Mouse (Mus musculus): ENCODE measurements around the gene Vps39. TPM values are rescaled to one million over a fixed set of nuclear protein-coding genes. Genes with fewer than 3 reads are reported as not detected.

Gene Vps39
- polyA plus RNA-seq, 2 experiments from 2014 or later: 17.8 to 20.9 TPM

DNA sequence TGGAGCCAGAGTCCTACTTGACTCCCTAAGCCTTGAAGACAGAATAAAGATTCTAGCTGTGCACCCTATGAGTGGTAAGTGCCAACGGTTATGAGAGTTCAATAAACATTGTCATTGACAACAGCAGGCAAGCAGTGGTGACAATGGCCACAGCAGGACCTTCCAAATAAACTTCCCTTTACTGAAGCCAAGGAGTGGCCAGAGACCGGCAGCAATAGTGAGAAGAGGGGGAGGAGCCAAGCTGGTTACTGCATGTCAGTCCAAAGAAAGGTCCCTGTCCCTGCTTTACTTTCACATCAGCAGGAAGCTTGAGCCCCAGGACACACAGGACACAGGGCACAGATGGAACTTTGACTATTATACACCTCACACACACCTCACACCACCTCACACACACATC, 56.8 kb downstream of the Vps39 start:
- no peak for ATAC-seq

GRCm38 (mm10) chr2:120291471-120292078, 61.4 kb downstream of the Vps39 start:
- ATAC-seq: no peak

DNA sequence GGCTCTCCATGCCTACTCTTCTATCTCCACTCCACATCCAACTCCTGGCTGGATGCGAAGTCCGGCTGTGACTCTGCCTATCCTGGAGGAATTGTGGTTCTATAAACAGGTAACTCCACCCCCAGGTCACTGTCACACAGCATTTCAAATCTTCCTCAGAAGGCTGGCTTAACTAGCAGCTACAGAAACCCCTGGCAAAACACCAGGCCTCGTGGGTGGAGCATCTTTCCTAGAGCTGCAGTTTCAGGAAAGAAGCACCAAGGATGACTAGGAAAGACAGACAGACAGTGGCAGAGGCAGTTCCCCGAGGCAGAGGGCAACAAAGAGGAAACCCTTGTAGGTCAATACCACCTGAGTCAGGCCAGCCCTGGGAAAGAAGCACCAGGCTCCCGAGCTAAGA, 63.9 kb downstream of the Vps39 start, which contains the start of gene Pla2g4d:
Gene Pla2g4d (minus strand): TSS at position 203 of the 400 bp plus-strand sequence.
- ATAC-seq: no peak

- no peak for ATAC-seq
Measured at GRCm38 (mm10) chr2:120288401-120288800, 64.5 kb downstream of the Vps39 start.

GRCm38 (mm10) chr2:120285639-120286038, 67.3 kb downstream of the Vps39 start:
- ATAC-seq: no peak

DNA sequence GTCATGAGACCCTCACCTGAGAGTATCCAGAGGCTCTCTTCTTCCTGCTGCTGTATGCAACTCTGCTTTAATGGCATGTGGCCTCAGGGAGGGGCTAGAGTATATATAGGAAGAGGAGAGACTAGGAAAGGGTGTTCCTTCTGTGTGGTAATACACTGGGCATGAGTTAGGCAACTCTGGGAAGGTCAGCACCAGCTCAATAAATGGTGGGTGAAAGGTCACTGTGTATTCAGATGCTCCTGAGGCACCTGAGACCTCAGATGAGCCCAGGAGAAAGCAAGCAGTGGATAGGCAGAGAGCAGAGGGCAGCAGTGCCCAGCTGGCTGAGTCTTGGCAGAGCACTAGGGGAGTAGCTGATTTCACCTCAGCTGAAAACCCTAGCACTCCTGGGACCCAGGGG, 68.2 kb downstream of the Vps39 start:
- ATAC-seq: no peak

DNA sequence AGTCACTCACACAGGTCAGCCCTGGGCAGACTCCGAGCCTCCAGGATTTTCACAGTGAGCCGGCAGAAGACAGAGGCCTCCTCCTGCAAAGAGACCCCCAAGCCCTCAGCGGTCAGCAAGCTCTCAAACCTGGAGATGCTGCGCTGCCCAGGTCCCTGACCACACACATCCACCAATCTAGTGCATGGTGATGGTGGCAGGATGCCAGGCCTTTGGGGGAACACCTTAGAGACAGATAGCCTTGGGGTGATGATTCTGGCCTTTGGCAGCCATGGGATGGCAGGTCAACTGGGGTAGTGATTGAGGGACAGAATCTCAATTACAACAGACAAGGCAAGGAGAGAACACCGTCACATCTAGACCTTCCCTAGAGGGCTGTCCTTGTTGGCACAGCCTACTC, 68.8 kb downstream of the Vps39 start:
- ATAC-seq: no peak

DNA sequence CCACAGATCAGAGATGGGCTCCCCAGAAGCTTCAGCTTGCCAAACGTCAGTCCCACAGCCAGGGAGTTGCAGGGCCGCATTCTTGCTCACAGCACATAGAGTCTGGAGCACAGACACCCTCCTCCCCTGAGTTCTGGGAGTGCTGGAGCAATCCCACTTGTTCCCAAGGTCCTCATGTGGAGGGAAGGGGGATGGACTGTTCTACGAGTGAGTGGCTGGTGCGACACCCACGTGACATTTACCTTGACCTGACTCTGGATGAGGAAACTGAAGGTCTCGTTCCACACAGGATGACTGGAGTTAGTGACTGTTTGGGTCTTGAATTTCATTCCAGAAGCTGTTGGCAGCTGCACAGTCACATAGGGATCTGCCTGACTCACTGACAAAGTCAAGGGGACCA, 69.4 kb downstream of the Vps39 start:
- no peak for ATAC-seq

- no peak for ATAC-seq
Measured at GRCm38 (mm10) chr2:120281221-120281620, 71.7 kb downstream of the Vps39 start.

- ATAC-seq: no peak
Measured at GRCm38 (mm10) chr2:120279961-120280360, 73.0 kb downstream of the Vps39 start.

- ATAC-seq: no peak
Measured at GRCm38 (mm10) chr2:120276951-120277350, 76.0 kb downstream of the Vps39 start.

GRCm38 (mm10) chr2:120268635-120269034, 84.3 kb downstream of the Vps39 start:
- no peak for ATAC-seq

Other genes starting within 250 kb of the Vps39 start
- gene Ehd4, start 198.5 kb downstream of the Vps39 start, polyA plus RNA-seq (2017; shearing (Covaris generic)): 1 to 10 TPM; 7.2 to 9.1 TPM
- gene Pla2g4e, start 107.8 kb downstream of the Vps39 start, polyA plus RNA-seq (2017; shearing (Covaris generic)): under 1 TPM in 1 of 2 experiments, not detected in 1; 0.07 TPM
- gene Pla2g4d, start 63.9 kb downstream of the Vps39 start, polyA plus RNA-seq (2017; shearing (Covaris generic)): not detected
- gene Pla2g4f, start 39.0 kb downstream of the Vps39 start, polyA plus RNA-seq (2017; shearing (Covaris generic)): 1 to 10 TPM; 1.7 to 2.9 TPM
- gene Ganc, start 50.8 kb upstream of the Vps39 start, polyA plus RNA-seq (2017; shearing (Covaris generic)): 10 to 100 TPM; 17.6 to 21.6 TPM
- gene Tmem87a, start 51.0 kb upstream of the Vps39 start, polyA plus RNA-seq (2017; shearing (Covaris generic)): 10 to 100 TPM; 17.9 to 28.6 TPM
- gene Capn3, start 102.9 kb upstream of the Vps39 start, polyA plus RNA-seq (2017; shearing (Covaris generic)): 10 to 100 TPM; 32.1 to 37.2 TPM
- gene Zfp106, start 210.7 kb upstream of the Vps39 start, polyA plus RNA-seq (2017; shearing (Covaris generic)): 10 to 100 TPM; 23.3 to 25.1 TPM
- 10 to 100 TPM; 58.1 to 58.3 TPM for gene Snap23, start 214.5 kb upstream of the Vps39 start, polyA plus RNA-seq (2017; shearing (Covaris generic))

Data from activated CD4-positive, CD25-positive, alpha-beta regulatory T cell, adult 4 months (primary cell).